Mouse (Mus musculus): ENCODE data around the gene Mllt3. TPM values are rescaled to one million over a fixed set of nuclear protein-coding genes. Genes with fewer than 3 reads are reported as not detected.

Gene Mllt3
- total RNA-seq, 2 experiments from 2014 or later = 27.7 to 37.0 TPM

DNA sequence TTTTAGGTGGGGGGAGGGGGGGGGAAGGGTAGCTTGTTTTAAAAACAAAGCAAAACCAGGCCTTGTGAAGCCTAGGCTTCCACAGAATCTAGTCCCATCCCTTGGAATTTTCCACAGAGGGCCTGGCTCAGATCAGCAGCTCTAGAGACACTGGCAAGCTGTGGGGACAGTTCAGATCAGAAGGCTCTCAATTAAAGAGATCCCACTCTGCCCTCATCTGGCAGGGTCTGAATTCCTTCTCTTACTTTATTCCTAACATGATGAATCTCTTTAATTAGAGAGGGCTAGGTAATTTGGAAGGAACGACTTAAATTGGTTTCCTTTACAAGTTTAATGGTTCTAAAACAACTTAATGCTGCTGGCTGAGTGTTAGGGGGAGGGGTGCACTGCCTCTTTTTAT lies 132.0 kb downstream of the Mllt3 start:
- no peak for ATAC-seq (replicated peaks; ENCODE audit: low FRiP score, poor library complexity, severe bottlenecking)

DNA sequence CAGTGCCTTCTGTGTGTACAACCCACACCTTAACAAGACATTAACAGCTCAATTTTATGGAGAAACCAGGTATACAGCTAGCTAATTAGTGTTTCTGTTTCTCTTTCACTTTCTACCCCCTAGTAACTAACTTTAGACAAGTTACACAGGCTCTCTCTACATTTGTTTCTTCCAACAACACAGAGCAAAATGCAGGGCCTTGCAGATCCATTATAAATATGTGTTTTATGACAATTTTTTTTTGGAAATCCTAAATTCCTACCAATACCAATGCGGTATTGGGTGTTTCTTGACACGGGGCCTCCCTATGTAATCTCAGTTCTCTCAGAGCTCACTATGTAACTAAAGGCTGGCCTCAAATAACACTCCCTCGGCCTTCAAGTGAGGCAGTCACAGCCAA lies 139.7 kb downstream of the Mllt3 start:
- ATAC-seq (replicated peaks; ENCODE audit: low FRiP score, poor library complexity, severe bottlenecking) = no peak

DNA sequence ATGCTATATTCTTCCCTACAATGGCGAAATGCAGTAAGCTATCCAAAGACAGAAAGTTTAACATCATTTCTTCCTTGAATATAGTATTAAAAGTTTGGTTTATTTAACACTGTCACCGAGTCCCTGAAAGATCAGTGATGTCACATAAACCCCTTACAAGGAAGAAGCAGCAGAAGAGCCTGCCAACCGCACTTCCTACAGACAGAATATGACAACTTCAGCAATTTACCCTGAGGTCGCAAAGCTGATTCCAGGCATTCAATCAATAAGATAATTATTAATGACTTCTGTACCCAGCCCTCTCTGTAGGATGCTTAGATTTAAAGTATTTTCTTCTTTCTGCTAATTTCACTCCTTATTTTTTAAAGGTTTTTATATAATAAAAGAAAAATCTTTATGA lies 140.2 kb downstream of the Mllt3 start:
- no peak for ATAC-seq (replicated peaks; ENCODE audit: low FRiP score, poor library complexity, severe bottlenecking)

DNA sequence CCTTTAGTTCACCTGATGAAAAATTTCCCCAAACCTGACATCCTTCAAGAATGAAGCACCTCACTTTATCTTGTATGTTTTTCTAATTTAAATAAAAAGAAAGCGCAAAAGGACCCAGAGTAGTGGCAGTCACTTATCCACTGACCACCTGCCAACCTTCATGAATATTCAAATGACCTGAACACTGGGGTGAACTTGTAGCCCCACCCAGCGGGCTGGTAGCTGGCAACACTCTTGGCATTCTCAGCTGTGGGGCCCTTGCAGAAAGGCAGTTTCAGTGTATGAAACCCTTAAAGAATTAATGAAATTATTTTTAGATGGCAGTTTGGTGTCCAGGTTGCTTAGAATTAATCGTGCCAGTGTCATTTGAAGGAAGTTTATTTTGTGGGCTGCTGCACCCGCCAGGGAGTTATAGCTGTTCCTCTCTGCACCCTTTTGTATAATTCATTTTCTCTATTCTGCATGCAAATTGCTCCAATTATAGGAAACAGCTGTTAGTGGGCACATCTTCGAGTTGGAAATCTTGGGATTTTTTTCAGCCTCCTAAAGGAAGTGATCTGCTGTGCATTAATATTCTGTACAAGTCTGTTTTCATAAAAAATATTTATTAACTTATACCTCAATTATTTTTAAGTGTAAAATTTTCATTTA lies 149.8 kb downstream of the Mllt3 start:
- no peak for ATAC-seq (replicated peaks; ENCODE audit: low FRiP score, poor library complexity, severe bottlenecking)

DNA sequence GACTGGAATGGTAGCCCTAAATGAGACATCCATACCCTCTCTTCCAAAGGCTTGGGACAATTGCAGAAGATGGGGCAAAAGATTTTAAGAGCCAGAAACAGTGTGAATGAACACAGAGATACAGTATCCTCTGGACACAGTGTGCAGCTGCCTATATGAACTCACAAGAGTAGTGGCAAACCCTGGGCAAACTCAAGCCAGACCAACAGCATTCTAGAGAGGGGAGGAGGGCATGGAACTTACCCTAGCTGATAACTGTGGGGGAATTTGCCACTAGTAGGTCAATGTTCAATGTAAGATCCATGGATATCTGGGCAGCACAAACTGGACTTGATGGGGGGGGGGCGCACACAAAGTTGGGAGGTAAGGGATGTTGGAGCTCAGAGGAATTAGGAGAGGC lies 151.2 kb downstream of the Mllt3 start:
- ATAC-seq (replicated peaks; ENCODE audit: low FRiP score, poor library complexity, severe bottlenecking) = no peak

DNA sequence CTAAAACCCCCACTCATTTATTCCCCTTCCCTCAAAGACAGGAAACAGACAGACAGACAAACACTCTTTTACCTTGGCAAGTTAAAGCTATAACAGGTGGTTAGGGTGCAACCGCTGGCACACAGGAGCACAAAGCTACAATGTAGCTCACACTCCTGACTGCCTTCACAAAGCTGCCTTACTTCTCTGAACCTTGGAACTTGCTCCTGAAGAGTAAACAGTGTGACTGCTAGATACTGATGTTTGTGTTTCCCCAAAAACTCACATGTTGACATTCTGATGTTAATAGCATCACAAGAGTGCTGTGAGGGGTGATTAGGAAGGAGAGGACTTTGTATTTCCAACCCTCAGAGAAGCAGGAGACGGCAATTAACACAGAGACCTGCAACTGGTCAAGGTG lies 151.6 kb downstream of the Mllt3 start:
- no peak for ATAC-seq (replicated peaks; ENCODE audit: low FRiP score, poor library complexity, severe bottlenecking)

DNA sequence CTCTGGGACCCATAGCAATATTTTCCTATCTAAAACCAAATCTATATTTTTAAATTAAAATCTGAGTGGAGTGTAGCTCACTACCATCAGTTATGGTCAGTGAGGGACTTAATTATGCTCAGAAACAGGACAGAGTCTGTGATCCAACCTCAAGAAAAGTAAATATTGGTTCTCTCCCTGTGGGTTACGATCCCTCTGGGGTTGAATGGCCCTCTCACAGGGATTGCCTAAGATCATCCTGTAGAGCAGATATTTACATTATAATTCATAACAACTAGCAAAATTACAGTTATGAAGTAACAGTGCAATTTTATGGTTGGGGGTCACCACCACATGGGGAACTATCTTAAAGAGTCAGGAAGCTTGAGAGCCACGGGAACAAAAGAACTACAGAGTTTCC lies 152.9 kb downstream of the Mllt3 start:
- ATAC-seq (replicated peaks; ENCODE audit: low FRiP score, poor library complexity, severe bottlenecking) = no peak

DNA sequence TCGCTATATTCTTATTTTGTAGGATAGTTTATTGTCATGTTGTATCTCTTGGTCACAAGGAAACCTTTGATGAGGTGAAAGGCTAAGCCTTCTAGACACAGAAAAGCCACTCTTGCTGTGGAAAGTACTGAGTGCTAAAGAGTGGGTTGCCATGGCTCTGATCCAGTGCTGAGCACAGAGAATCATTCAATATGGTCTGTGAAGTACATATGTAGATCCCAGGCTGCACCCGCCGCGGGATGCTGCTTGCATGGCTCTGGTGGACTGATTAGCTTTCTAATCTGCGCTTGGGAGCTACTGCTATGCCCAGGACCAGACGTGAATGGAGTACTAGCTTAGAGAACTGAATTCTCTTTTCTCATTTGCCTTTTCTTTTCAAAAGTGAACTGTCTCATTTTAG lies 154.5 kb downstream of the Mllt3 start:
- ATAC-seq (replicated peaks; ENCODE audit: low FRiP score, poor library complexity, severe bottlenecking) = no peak

DNA sequence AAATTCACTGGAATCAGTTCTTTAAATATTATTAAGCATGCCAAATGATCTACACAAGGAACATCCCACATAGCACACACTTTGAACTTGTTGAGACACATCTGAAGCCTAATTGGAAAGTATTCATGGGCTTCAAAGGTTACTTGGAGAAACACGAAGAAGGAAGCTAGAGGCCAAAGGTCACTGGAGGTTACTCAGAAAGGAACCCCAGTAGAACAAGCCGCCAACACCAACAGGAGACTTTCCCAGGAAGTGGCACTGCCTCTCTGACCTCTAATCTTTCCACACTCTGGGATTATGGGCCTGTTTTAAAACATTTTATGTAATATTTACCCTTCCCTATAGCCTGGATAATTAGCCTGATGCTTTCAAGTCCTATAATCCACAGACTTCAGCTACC lies 162.6 kb downstream of the Mllt3 start:
- no peak for ATAC-seq (replicated peaks; ENCODE audit: low FRiP score, poor library complexity, severe bottlenecking)

DNA sequence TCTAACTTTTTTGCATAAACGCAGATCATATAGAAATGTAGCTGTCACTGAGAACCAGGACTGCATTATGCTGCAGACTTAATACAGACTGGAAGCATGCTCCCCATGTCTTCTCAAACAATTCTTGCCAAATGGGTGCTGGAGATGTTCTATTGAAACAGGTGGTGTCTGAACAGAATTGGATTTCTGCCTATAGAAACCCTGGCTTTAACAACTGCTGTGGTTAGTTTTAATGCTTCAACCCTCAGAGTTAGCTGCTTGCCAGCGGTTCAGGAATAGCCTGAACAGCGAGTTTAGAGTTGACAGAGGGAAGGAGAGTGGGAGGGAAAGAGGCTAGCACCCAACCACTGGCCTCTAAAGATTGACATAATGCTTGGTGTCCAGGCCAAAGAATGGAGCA lies 166.6 kb downstream of the Mllt3 start:
- ATAC-seq (replicated peaks; ENCODE audit: low FRiP score, poor library complexity, severe bottlenecking) = no peak

DNA sequence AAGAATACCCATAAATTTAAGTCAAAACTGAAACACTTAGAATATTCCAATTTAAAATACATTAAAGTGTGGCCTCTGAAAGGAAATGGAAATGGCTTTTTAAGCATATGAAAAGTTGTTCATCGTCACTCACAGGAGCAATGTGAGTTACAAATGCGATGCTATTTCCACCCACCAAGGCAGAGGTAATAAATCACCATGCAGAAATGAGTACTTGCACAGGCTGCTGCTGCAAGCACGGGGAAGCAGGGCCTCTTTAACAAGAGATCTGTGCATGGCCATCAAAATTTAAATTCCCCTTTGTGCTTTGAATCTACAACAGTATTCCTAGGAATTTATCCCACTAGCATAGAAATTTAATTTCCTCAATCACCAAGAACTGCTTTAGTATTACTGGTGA lies 167.3 kb downstream of the Mllt3 start:
- ATAC-seq (replicated peaks; ENCODE audit: low FRiP score, poor library complexity, severe bottlenecking) = no peak

DNA sequence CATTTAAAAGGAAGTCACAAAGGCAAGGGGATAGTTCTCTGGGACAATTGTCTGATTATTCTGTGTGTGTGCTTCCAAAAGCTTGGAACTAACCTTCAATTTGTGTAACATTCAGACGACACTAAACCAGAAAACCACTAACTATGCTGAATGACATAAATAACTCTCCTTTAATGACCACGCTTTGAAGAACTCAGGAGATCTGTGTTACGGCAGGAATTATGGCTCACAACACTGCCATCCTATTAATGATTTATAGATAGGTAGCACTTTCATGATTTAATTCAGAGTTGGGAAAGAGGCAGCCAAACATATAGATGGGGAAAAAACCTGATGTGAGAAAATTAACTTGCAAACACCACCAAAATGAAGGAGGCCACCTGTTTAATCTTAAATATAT lies 168.1 kb downstream of the Mllt3 start:
- ATAC-seq (replicated peaks; ENCODE audit: low FRiP score, poor library complexity, severe bottlenecking) = no peak

DNA sequence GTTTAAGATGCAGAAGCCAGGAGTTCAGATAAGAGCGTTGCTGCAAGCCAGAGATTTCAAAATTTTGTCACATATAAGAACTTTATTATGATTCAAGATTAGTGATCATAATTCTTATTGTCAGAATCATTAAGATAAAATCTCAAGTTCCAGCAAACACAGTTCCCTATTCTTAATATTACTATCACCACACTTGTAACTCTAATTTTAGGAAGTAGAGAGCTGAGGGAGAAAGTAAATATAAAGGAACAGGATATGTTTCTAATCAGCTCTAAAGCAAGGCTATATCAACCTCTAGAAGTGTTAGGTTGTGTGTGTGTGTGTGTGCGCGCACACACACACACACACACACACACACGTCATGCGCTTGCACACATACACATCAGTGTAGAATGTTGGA lies 170.0 kb downstream of the Mllt3 start:
- no peak for ATAC-seq (replicated peaks; ENCODE audit: low FRiP score, poor library complexity, severe bottlenecking)

DNA sequence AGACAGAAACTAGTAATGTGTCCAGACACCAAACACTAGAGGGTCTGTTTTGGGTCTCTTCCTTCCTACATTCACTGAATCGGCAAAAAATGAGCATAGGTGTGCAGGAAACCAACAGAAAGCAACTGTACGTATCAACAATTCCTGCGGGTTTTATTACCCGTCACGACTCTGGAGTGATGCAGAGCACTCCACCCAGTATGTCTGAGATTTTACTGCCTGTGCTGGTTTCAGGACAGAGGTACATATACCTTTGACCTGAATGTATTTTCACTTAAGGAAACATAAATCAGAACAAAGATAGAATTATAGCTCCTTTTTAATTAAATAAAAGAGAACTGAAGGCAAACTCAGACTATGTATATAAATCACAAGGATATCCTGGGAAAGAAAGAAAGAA lies 172.4 kb downstream of the Mllt3 start:
- ATAC-seq (replicated peaks; ENCODE audit: low FRiP score, poor library complexity, severe bottlenecking) = no peak

DNA sequence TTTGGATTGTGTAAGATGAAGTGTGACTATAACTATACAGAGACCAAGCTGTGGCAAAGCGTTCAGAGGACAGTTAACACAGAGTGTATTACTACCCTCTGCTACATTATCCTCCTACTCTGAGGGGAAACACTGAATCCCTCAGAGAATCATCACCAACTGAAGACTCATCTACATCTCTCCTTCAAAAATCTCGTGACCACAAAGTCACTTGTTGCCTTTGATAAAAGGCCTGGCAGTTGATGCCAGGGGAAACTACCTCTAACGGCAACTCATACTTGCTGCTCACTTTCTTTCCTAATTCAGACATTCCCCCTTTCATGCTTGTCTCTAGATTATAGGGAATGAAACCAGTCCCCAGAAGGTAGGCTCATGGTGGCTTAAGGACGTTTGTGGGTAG lies 174.0 kb downstream of the Mllt3 start:
- ATAC-seq (replicated peaks; ENCODE audit: low FRiP score, poor library complexity, severe bottlenecking) = no peak

DNA sequence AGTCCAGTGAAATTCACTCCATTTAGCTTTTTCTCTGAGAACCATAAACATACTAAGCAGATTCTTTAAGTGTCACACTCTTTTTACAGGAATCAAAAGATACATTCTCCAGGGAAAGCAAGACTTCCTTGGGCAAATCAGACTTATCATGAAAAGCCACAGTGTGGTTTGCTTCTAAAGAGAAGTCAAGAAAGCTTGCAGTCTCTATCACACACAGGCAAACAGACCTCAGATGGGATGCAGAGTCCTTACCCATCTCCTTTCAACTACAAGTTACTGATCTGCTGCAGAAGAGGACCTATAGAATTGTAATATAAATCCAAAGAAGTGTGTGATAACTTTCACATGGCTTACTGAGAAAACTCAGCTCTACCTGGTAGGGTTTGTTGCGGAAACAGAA lies 175.2 kb downstream of the Mllt3 start:
- ATAC-seq (replicated peaks; ENCODE audit: low FRiP score, poor library complexity, severe bottlenecking) = no peak

DNA sequence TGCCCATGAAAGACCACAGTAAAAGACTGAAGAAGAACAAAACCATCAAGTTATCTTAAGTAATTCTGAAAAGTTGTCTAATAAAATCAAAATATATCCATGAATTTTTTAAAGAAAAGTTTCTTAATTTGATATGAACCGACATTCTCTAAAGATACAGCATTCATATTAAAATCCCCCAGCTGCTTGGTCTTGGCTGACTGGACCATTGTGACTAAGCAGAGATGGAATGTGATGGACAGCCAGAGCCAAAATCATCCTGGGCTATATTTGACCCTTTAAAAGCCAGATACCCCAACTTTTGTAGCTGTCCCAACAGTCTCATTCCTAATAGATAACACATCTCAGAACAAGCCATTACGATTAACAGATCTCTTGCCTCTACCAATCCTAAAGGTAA lies 180.7 kb downstream of the Mllt3 start:
- ATAC-seq (replicated peaks; ENCODE audit: low FRiP score, poor library complexity, severe bottlenecking) = no peak

DNA sequence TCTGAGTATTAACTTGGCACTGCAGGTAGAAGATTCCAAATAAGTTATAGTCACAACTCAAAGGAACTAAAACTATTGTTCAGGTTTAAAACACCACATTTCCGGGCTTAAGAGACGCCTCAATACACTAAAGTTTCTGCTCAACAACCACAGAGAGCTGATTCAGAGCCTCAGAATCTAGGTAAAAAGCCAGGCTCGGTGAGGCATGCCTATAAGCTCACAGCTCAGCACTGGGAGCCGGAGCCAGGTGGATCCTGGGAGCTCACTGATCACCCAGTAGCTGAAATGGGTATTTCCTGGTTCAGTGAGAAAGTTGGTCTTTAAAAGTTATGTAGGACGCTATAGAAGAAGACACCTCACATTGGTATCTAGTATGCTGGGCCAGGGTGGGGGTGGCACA lies 183.1 kb downstream of the Mllt3 start:
- no peak for ATAC-seq (replicated peaks; ENCODE audit: low FRiP score, poor library complexity, severe bottlenecking)

DNA sequence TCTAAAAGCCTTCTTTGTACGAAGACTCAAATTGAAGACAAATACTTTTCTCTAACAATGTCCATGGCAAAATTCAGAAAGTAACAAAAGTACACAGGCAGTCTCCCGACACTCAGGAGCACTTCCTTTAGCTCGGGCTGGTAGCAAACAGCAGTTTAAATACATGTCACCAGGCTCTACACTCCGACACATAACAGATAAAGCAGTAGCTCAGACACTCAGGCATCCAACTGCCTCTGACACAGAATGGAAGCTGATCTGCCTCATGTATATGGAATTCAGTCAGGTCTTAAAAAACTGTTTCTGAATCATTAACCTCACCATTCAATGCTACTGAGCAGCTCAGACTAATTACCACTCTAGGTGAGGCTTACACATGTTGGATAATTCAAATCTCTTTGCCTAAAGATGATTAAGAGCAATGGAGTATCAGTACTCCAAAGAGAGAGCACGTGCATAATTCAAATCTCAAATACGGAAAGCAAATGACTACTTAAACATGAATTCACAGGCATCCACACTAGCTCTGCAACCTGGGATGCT lies 188.4 kb downstream of the Mllt3 start:
- ATAC-seq (replicated peaks; ENCODE audit: low FRiP score, poor library complexity, severe bottlenecking) = no peak

DNA sequence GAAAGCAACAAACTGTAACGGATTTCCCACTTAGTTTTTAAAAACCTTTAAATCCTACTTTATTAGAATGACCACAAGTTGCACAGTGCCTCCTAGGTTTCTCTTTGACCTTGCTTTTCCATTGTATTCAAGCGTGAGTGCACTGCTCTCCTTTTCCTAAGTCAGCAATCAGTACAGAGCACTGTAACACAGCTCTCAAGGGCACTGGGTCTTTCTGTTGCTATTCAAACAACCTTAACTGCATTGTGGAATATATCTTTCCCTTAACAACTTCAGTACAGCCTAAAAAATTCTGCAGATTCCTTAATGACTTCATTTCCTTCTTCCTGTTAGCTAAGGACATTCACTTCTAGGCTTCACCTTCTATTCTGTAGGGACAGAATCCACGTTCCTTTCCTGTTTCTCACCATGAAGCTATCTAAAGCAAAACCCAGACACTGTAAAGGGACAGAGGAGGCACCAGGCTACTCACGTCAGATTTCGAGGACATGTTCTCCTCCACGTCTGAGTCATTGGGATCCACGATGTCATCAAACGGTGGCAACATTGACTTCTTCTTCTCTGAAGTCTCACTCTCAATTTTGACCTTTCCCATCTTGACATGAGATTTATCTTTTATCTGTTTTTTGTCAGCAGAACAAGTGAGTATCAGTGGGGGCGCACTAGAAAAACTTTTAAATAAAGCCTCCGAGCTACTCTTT lies 192.8 kb downstream of the Mllt3 start:
- no peak for ATAC-seq (replicated peaks; ENCODE audit: low FRiP score, poor library complexity, severe bottlenecking)

DNA sequence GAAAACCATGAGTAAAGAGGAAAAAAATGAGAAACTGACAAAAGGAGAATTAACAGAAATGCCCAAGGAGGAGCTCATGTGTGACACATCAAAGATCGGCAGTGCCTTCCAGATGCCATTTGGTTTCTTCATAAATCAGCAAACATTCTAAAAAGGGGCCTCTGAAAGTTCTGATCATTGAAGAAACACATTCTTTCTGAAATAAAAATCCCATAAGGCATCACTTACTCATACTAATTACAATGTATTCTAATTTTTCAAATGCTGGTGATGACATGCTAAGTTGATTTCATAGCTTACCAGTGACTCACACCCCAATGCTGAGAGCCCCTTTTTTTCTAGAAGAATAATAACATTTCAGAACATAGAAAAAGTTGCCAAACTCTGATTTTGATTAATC lies 194.4 kb downstream of the Mllt3 start:
- ATAC-seq (replicated peaks; ENCODE audit: low FRiP score, poor library complexity, severe bottlenecking) = no peak

All from erythroid progenitor cell, adult 5-6 weeks (primary cell).